Mouse (Mus musculus): ENCODE data around the gene Atg101. TPM values are rescaled to one million over a fixed set of nuclear protein-coding genes. Genes with fewer than 3 reads are reported as not detected.

Atg101 gene
- polyA plus RNA-seq, 1 experiment from 2014 or later, result 74.4 TPM

- Histone ChIP-seq H3K4me1 (ENCODE audit: control insufficient read depth, insufficient read depth, low read length) (peaks cover 5% of the 10 kb centered on the region; the same call in 1 of the 2 replicates), H3K4me3 (ENCODE audit: low read depth, low read length) (no peak overlapping the region), H3K9me3 (ENCODE audit: control insufficient read depth, low read length) (no peaks in the 10 kb centered on the region), H3K36me3 (ENCODE audit: control insufficient read depth, insufficient read depth, low read length) (no peaks in the 10 kb centered on the region), H3K27ac (ENCODE audit: low read depth, low read length) (no peak overlapping the region), H3K9ac (ENCODE audit: low read length) (no peak overlapping the region), H3K4me2 (ENCODE audit: low read depth) (no peak overlapping the region), H3K27me3 (ENCODE audit: control insufficient read depth, insufficient read depth, low read length) (no peaks in the 10 kb centered on the region)
- 86% methylated on average over 5 of the region's 5 CpGs for WGBS
- DNase-seq (ENCODE audit: low spot score) (no peak), ATAC-seq (ENCODE audit: insufficient read depth, low FRiP score, low TSS enrichment) (no peak)
These were observed 32.1 kb upstream of the Atg101 start for GRCm38 (mm10) chr15:101251930-101252329.

DNA sequence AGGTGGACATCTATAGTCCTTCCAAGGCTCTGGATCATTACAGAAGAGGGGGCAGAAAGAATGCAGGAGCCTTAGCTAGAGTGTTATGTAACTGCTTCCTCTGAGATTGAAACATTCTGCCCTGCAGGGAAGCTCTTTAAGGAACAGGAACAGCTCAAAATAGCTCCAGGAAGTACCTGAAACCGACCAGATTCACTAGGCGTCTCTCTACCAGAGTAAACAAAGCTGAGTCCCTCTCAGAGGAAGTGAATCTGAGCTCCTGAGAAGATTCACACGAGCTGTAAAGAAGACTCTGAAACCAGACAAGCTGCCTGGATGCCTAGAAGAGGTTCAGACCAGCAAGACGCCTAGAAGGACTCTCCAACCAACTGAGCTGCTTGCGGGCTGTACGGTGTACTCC lies 31.5 kb upstream of the Atg101 start:
- Histone ChIP-seq H3K4me1 (ENCODE audit: control insufficient read depth, insufficient read depth, low read length) (peaks cover 4% of the 10 kb centered on the region; the same call in 1 of the 2 replicates), H3K27me3 (ENCODE audit: control insufficient read depth, insufficient read depth, low read length) (no peaks in the 10 kb centered on the region), H3K9me3 (ENCODE audit: control insufficient read depth, low read length) (no peaks in the 10 kb centered on the region), H3K4me3 (ENCODE audit: low read depth, low read length) (no peak overlapping the region), H3K9ac (ENCODE audit: low read length) (no peak overlapping the region), H3K36me3 (ENCODE audit: control insufficient read depth, insufficient read depth, low read length) (no peaks in the 10 kb centered on the region), H3K4me2 (ENCODE audit: low read depth) (no peak overlapping the region), H3K27ac (ENCODE audit: low read depth, low read length) (no peak overlapping the region)
- DNase-seq (ENCODE audit: low spot score) (no peak), ATAC-seq (ENCODE audit: insufficient read depth, low FRiP score, low TSS enrichment) (no peak)
- WGBS, result 87% methylated on average over 6 of the region's 6 CpGs

DNA sequence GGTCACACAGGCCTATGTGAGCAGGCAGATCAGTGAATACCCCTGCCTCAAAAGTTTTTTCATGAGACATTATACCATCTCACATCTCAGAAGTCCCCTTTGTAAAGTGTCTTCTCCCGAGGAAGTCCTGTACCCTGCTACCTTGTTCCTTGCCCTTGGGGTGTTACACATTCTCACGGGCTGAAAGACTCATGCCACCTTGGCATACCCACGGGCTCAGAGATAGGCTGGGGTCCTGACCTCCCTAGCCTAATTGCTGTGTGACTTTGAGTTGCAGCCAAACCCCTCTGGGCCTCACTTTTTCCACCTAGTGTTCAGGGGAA lies 30.5 kb upstream of the Atg101 start:
- ATAC-seq (ENCODE audit: insufficient read depth, low FRiP score, low TSS enrichment), result no peak

GRCm38 (mm10) chr15:101253886-101254795 lies 29.9 kb upstream of the Atg101 start, which contains the start of gene Nr4a1:
Nr4a1 (plus strand) TSS chr15:101254269.
- Histone ChIP-seq H3K4me1 (ENCODE audit: control insufficient read depth, insufficient read depth, low read length) (0 out of 2 replicates have a peak, but pooled peaks cover 4% of the 10 kb centered on the region), H3K9ac (ENCODE audit: low read length) (peak within 1 kb of the TSS; percentile 79), H3K27me3 (ENCODE audit: control insufficient read depth, insufficient read depth, low read length) (no peaks in the 10 kb centered on the region), H3K4me2 (ENCODE audit: low read depth) (peak within 1 kb of the TSS; percentile 90), H3K4me3 (ENCODE audit: low read depth, low read length) (peak within 1 kb of the TSS; percentile 64), H3K36me3 (ENCODE audit: control insufficient read depth, insufficient read depth, low read length) (no peaks in the 10 kb centered on the region), H3K27ac (ENCODE audit: low read depth, low read length) (no peak within 1 kb of the TSS), H3K9me3 (ENCODE audit: control insufficient read depth, low read length) (no peaks in the 10 kb centered on the region)
- ATAC-seq (ENCODE audit: insufficient read depth, low FRiP score, low TSS enrichment), result peak; percentile 63
- peak; percentile 59 for DNase-seq (ENCODE audit: low spot score)
- WGBS, result 1% methylated on average over 77 of the region's 82 CpGs

More for the DNA sequence above, 30.5 kb upstream of the Atg101 start:
- Histone ChIP-seq H3K36me3 (ENCODE audit: control insufficient read depth, insufficient read depth, low read length) (no peaks in the 10 kb centered on the region), H3K4me1 (ENCODE audit: control insufficient read depth, insufficient read depth, low read length) (0 out of 2 replicates have a peak, but pooled peaks cover 4% of the 10 kb centered on the region), H3K9me3 (ENCODE audit: control insufficient read depth, low read length) (no peaks in the 10 kb centered on the region), H3K27ac (ENCODE audit: low read depth, low read length) (no peak overlapping the region), H3K4me2 (ENCODE audit: low read depth) (peak overlapping the region; percentile 90), H3K9ac (ENCODE audit: low read length) (peak overlapping the region; percentile 79), H3K4me3 (ENCODE audit: low read depth, low read length) (peak overlapping the region; percentile 64), H3K27me3 (ENCODE audit: control insufficient read depth, insufficient read depth, low read length) (no peaks in the 10 kb centered on the region)
- 43% methylated on average over 3 of the region's 3 CpGs for WGBS
- no peak for DNase-seq (ENCODE audit: low spot score)

- no peak overlapping the region for H3K27ac ChIP-seq (ENCODE audit: low read depth, low read length)
These were observed 28.1 kb upstream of the Atg101 start for GRCm38 (mm10) chr15:101255842-101256462.

DNA sequence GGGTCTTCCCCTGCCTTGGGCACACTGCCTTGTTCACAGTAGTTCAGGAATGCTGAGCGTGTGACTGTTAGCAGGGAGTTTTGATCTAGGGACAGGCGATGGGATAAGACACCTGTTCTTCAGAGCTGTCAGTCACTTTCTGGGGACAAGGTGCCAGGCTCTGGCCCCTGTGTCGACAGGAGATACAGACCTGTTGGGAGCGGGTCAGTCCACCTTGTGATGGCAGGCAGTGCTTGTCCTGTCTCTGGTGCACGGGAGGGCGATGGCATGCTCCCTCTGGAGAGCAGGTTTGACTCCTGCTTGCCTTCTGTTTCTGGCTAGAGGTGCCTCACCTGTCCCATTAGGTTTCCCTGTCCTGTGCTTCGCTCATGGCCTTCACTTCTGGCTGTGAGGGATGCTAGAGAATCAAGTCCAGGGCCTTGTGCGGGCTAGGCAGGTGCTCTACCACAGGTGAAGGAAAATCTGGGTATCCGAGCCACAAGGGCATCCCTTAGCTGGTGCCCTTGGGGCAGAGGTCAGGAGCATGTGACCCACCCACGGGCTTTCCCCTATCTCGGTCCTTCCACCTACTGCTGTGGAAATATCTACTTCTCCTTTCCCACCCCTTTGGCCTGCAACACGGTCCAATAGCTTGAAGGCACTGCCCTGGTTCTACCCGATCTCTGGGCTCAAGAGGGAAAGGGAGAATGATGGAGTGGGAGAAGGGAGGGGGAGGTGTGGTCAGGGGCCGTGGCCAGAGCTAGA lies 27.4 kb upstream of the Atg101 start:
- Histone ChIP-seq H3K9ac (ENCODE audit: low read length) (no peak overlapping the region), H3K36me3 (ENCODE audit: control insufficient read depth, insufficient read depth, low read length) (no peaks in the 10 kb centered on the region), H3K27ac (ENCODE audit: low read depth, low read length) (no peak overlapping the region), H3K4me3 (ENCODE audit: low read depth, low read length) (no peak overlapping the region), H3K4me2 (ENCODE audit: low read depth) (no peak overlapping the region), H3K9me3 (ENCODE audit: control insufficient read depth, low read length) (no peaks in the 10 kb centered on the region), H3K27me3 (ENCODE audit: control insufficient read depth, insufficient read depth, low read length) (no peaks in the 10 kb centered on the region), H3K4me1 (ENCODE audit: control insufficient read depth, insufficient read depth, low read length) (0 out of 2 replicates have a peak, but pooled peaks cover 4% of the 10 kb centered on the region)
- DNase-seq (ENCODE audit: low spot score) (no peak), ATAC-seq (ENCODE audit: insufficient read depth, low FRiP score, low TSS enrichment) (no peak)
- WGBS, result 76% methylated on average over 14 of the region's 14 CpGs

More at GRCm38 (mm10) chr15:101255842-101256462, 28.1 kb upstream of the Atg101 start:
- Histone ChIP-seq H3K4me3 (ENCODE audit: low read depth, low read length) (no peak overlapping the region), H3K27me3 (ENCODE audit: control insufficient read depth, insufficient read depth, low read length) (no peaks in the 10 kb centered on the region), H3K9ac (ENCODE audit: low read length) (no peak overlapping the region), H3K4me1 (ENCODE audit: control insufficient read depth, insufficient read depth, low read length) (0 out of 2 replicates have a peak, but pooled peaks cover 4% of the 10 kb centered on the region), H3K36me3 (ENCODE audit: control insufficient read depth, insufficient read depth, low read length) (no peaks in the 10 kb centered on the region), H3K9me3 (ENCODE audit: control insufficient read depth, low read length) (no peaks in the 10 kb centered on the region), H3K4me2 (ENCODE audit: low read depth) (no peak overlapping the region)
- 94% methylated on average over 7 of the region's 7 CpGs for WGBS
- ATAC-seq (ENCODE audit: insufficient read depth, low FRiP score, low TSS enrichment), result no peak
- no peak for DNase-seq (ENCODE audit: low spot score)

DNA sequence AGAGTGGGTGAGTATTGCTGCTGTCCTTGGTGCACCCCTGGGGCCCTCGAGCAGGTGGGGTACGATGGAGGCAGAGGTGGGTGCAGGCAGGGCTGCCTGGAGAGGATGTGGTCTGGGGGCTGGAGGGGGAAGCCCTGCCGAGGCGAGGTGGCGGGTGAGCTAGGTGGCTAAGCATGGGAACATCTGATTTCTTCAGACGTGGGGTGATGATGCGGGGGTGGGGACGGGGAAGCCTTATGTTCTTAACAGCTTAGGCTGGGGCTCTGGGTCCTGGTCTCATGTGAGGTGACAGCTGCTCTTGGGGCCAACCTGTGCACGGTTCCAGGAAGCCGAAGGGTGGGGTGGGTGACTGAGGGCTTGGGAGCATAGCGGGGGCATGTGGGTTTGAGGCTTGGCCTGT lies 25.7 kb upstream of the Atg101 start:
- H3K4me2 ChIP-seq (ENCODE audit: low read depth), result no peak overlapping the region
- H3K27ac ChIP-seq (ENCODE audit: low read depth, low read length), result no peak overlapping the region
- no peaks in the 10 kb centered on the region for H3K27me3 ChIP-seq (ENCODE audit: control insufficient read depth, insufficient read depth, low read length)
- DNase-seq (ENCODE audit: low spot score) (no peak), ATAC-seq (ENCODE audit: insufficient read depth, low FRiP score, low TSS enrichment) (no peak)
- no peaks in the 10 kb centered on the region for H3K9me3 ChIP-seq (ENCODE audit: control insufficient read depth, low read length)
- H3K9ac ChIP-seq (ENCODE audit: low read length), result no peak overlapping the region; the same call in 1 of the 2 replicates
- H3K4me3 ChIP-seq (ENCODE audit: low read depth, low read length), result no peak overlapping the region
- WGBS, result 89% methylated on average over 11 of the region's 11 CpGs
- 0 out of 2 replicates have a peak, but pooled peaks cover 4% of the 10 kb centered on the region for H3K4me1 ChIP-seq (ENCODE audit: control insufficient read depth, insufficient read depth, low read length)
- no peaks in the 10 kb centered on the region for H3K36me3 ChIP-seq (ENCODE audit: control insufficient read depth, insufficient read depth, low read length)

GRCm38 (mm10) chr15:101259922-101260321 lies 24.1 kb upstream of the Atg101 start:
- no peak for DNase-seq (ENCODE audit: low spot score)
- no peak overlapping the region for H3K9ac ChIP-seq (ENCODE audit: low read length)
- no peaks in the 10 kb centered on the region for H3K9me3 ChIP-seq (ENCODE audit: control insufficient read depth, low read length)
- H3K27ac ChIP-seq (ENCODE audit: low read depth, low read length), result no peak overlapping the region
- WGBS, result 83% methylated on average over 3 of the region's 3 CpGs
- H3K4me3 ChIP-seq (ENCODE audit: low read depth, low read length), result no peak overlapping the region
- H3K36me3 ChIP-seq (ENCODE audit: control insufficient read depth, insufficient read depth, low read length), result no peaks in the 10 kb centered on the region
- H3K4me2 ChIP-seq (ENCODE audit: low read depth), result no peak overlapping the region
- ATAC-seq (ENCODE audit: insufficient read depth, low FRiP score, low TSS enrichment), result no peak
- H3K4me1 ChIP-seq (ENCODE audit: control insufficient read depth, insufficient read depth, low read length), result no peaks in the 10 kb centered on the region
- no peaks in the 10 kb centered on the region for H3K27me3 ChIP-seq (ENCODE audit: control insufficient read depth, insufficient read depth, low read length)
